Mouse (Mus musculus) limb, embryonic 15.5 days (tissue): Measurements from ENCODE around the gene Zfp423. TPM values are rescaled to one million over a fixed set of nuclear protein-coding genes. Genes with fewer than 3 reads are reported as not detected.
A peak's percentile ranks its signal among the peaks of the same experiment; 100 is the strongest.

Experiments
- ATAC-seq: fragments of 200-750 bp; cut with Nextera tagmentation; 2 replicates; pipeline ENCODE4 v1.8.0; 2017; ENCODE audit warnings: low read depth, moderate TSS enrichment; ENCODE audit not compliant: insufficient number of reproducible peaks, low FRiP score, low TSS enrichment
- H3K27ac ChIP-seq: fragments of 300-500 bp; sonication (generic); 2 replicates; pipeline ENCODE4 v1.5.1; 2015; ENCODE audit warnings: moderate library complexity, mild to moderate bottlenecking, inconsistent platforms
- H3K27me3 ChIP-seq: fragments of 300-500 bp; sonication (generic); 2 replicates; pipeline ENCODE4 v1.6.1; 2015; ENCODE audit warnings: inconsistent platforms
- H3K36me3 ChIP-seq: fragments of 300-500 bp; sonication (generic); 2 replicates; pipeline ENCODE4 v1.6.1; 2015; ENCODE audit warnings: inconsistent platforms
- H3K4me1 ChIP-seq: fragments of 300-500 bp; sonication (generic); 2 replicates; pipeline ENCODE4 v1.6.1; 2015; ENCODE audit warnings: inconsistent platforms
- H3K4me2 ChIP-seq: fragments of 300-500 bp; sonication (generic); 2 replicates; pipeline ENCODE4 v1.6.1; 2015; ENCODE audit warnings: mild to moderate bottlenecking, inconsistent platforms
- H3K4me3 ChIP-seq: fragments of 300-500 bp; sonication (generic); 2 replicates; pipeline ENCODE4 v1.5.1; 2015; ENCODE audit warnings: mild to moderate bottlenecking, inconsistent platforms
- H3K9ac ChIP-seq: fragments of 300-500 bp; sonication (generic); 2 replicates; pipeline ENCODE4 v1.6.1; 2015; ENCODE audit warnings: inconsistent platforms
- H3K9me3 ChIP-seq: fragments of 300-500 bp; sonication (generic); 2 replicates; pipeline ENCODE4 v1.6.1; 2016; ENCODE audit warnings: inconsistent platforms
- WGBS: fragments of 180-500 bp; shearing (Covaris S2); methylation state at CpG from one replicate; pipeline ENCODE4 v1.1.7; 2015; 5-methylcytosine and 5-hydroxymethylcytosine counted together
- polyA plus RNA-seq: library from polyadenylated mRNA; unstranded; fragments of >200 nt; fragmentation: Nextera tagmentation; extraction: Ambion mirVana; gene quantifications from 2 replicates; pipeline ENCODE4 v1.2.1, GENCODE M21; 2015

Gene Zfp423
- polyA plus RNA-seq, 1 experiment from 2014 or later = 14.5 TPM

GRCm38 (mm10) chr8:87832381-87833325 lies 126.7 kb downstream of the Zfp423 start:
- WGBS = 45% methylated on average over 23 of the region's 23 CpGs
- H3K27ac ChIP-seq = peak overlapping the region; percentile 57
- H3K27me3 ChIP-seq = no peaks in the 10 kb centered on the region
- H3K4me1 ChIP-seq = peaks cover 77% of the 10 kb centered on the region
- H3K9me3 ChIP-seq = no peaks in the 10 kb centered on the region
- ATAC-seq = no peak
- no peaks in the 10 kb centered on the region for H3K36me3 ChIP-seq
- H3K4me2 ChIP-seq = no peak overlapping the region
- H3K9ac ChIP-seq = no peak overlapping the region
- H3K4me3 ChIP-seq = no peak overlapping the region

DNA sequence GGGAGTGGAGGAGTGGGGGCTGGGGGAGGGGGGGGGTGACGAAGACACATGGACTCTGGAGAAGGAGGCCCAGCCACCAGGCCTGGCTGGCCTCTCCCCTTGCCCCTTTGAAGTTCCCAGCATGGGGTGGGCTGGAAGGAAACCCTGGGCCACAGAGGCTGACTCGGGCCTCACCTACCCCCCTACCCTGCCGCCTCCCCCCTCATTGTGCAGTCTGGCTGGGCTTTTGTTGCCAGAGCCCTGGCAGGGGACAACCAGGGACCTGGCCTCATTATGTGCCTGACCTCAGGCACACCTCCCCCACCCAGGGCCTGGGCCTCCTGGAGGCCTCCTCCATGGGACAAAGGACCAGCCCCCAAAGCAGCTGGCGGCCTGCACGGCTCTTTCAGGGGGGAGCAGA lies 127.8 kb downstream of the Zfp423 start:
- no peaks in the 10 kb centered on the region for H3K27me3 ChIP-seq
- H3K4me3 ChIP-seq = no peak overlapping the region
- no peak overlapping the region for H3K4me2 ChIP-seq
- no peaks in the 10 kb centered on the region for H3K36me3 ChIP-seq
- peaks cover 66% of the 10 kb centered on the region for H3K4me1 ChIP-seq
- WGBS = 37% methylated on average over 5 of the region's 5 CpGs
- no peak overlapping the region for H3K9ac ChIP-seq
- peak overlapping the region; percentile 57 for H3K27ac ChIP-seq
- H3K9me3 ChIP-seq = no peaks in the 10 kb centered on the region
- no peak for ATAC-seq

DNA sequence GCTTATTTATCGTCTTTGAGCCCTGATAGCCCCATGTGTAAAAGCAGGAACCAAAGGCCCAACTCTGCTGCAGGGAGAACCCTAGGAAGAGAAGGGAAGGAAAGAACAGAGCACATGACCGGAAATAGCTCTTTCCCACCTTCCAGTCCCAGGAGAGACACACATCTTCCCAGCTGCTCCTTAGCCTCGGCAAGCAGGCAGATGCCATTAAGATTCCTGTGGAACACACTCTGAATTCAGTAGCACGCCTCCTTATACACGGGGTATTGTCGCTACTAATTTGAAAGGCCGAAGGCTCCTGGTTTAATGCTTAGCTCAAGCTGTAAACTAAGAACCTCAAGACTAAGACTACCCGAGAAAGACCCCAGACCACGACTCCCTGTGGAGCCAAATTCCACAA lies 128.3 kb downstream of the Zfp423 start:
- Histone ChIP-seq H3K4me2 (no peak overlapping the region), H3K4me1 (peaks cover 65% of the 10 kb centered on the region), H3K4me3 (no peak overlapping the region), H3K9me3 (no peaks in the 10 kb centered on the region), H3K27me3 (no peaks in the 10 kb centered on the region), H3K9ac (no peak overlapping the region), H3K27ac (no peak overlapping the region; the same call in 1 of the 2 replicates), H3K36me3 (no peaks in the 10 kb centered on the region)
- ATAC-seq = no peak
- 23% methylated on average over 9 of the region's 9 CpGs for WGBS

- no peak for ATAC-seq
- Histone ChIP-seq H3K36me3 (no peaks in the 10 kb centered on the region), H3K4me2 (no peak overlapping the region), H3K4me3 (no peak overlapping the region), H3K4me1 (peaks cover 57% of the 10 kb centered on the region), H3K27me3 (no peaks in the 10 kb centered on the region), H3K9ac (no peak overlapping the region), H3K27ac (no peak overlapping the region), H3K9me3 (no peaks in the 10 kb centered on the region)
- 20% methylated on average over 6 of the region's 6 CpGs for WGBS
Observed at GRCm38 (mm10) chr8:87830200-87830599, 129.2 kb downstream of the Zfp423 start.

DNA sequence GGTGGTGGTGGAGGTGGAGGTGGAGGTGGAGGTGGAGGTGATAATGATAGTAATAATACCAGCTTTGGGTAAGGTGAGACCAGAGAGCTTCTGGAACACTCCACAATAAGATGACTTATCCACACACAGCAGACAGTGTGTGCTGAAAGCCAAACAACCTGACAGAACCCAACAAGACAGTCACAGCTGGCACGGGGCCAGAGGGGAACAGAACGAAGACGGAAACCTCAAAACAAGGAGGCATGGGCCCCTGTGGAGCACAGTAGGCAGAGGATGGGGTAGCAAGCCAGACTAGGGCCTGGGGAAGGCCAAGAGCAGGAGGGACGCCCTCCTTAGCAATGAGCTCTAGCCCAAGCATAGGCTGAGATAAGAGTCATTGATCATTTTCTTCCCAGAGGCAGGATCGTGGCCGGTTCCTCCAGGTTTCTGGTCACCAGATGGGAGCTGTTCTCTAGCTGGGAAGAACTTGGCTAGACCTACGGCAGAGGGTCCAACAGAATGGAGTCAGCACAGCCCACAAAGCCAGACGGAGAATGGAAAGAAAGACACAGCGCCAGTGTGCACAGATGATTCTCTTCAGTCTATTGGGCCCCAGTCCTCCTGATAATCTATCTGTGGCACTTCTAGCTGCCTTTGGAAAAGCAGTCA lies 133.3 kb downstream of the Zfp423 start:
- H3K9ac ChIP-seq = no peak overlapping the region
- no peaks in the 10 kb centered on the region for H3K27me3 ChIP-seq
- H3K4me3 ChIP-seq = no peak overlapping the region
- ATAC-seq = no peak
- no peaks in the 10 kb centered on the region for H3K9me3 ChIP-seq
- peaks cover 40% of the 10 kb centered on the region for H3K4me1 ChIP-seq
- no peak overlapping the region for H3K4me2 ChIP-seq
- H3K27ac ChIP-seq = no peak overlapping the region
- H3K36me3 ChIP-seq = no peaks in the 10 kb centered on the region
- 55% methylated on average over 9 of the region's 9 CpGs for WGBS

DNA sequence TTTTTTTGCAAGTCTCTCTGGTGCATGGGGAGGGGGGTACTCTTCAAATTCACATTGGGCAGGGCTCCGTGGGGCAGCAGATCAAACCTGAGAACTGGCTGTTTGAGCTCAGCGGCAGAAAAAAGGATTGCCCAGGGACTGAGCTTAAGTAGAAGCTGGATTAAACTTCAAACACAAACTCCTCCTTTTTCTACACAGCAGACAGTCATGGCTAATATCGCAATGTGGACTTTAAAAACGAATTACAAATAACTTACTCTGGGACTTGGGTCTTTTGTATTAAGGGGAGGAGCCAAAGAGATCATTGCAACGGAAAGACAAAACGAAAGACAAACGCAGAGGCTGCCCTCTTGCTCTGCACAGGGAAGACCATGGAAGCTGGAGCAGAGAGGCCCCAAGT lies 136.2 kb downstream of the Zfp423 start:
- Histone ChIP-seq H3K4me2 (peak overlapping the region; percentile 31), H3K4me3 (no peak overlapping the region), H3K9ac (no peak overlapping the region), H3K27me3 (no peaks in the 10 kb centered on the region), H3K36me3 (no peaks in the 10 kb centered on the region), H3K27ac (peak overlapping the region; percentile 79), H3K9me3 (no peaks in the 10 kb centered on the region), H3K4me1 (peaks cover 33% of the 10 kb centered on the region)
- WGBS = 24% methylated on average over 7 of the region's 7 CpGs
- no peak for ATAC-seq

DNA sequence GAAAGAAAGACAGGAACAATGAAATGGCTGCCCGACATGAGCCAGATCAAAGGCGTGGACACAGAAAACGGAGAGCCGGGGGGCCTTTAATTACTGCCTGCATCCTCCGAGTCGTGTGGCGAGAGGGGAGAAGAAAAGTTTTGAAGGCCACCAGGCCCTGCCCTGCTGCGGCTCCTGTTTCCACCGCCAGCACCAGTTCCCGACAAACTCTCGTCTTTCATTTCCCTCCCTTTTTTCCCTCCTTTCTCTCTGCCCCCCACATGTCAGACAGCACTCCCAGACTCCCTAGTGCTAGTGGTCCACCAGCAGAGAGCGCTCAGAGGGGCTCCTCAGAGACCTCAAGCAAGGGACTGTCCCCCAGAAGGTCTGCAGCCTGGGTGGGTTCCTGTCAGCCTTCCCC lies 136.7 kb downstream of the Zfp423 start:
- Histone ChIP-seq H3K36me3 (no peaks in the 10 kb centered on the region), H3K4me3 (no peak overlapping the region), H3K9me3 (no peaks in the 10 kb centered on the region), H3K4me2 (peak overlapping the region; percentile 31), H3K4me1 (peaks cover 35% of the 10 kb centered on the region), H3K9ac (no peak overlapping the region), H3K27ac (peak overlapping the region; percentile 79), H3K27me3 (no peaks in the 10 kb centered on the region)
- 12% methylated on average over 12 of the region's 12 CpGs for WGBS
- ATAC-seq = no peak

- H3K9me3 ChIP-seq = no peaks in the 10 kb centered on the region
- H3K4me1 ChIP-seq = peaks cover 35% of the 10 kb centered on the region
- no peak overlapping the region for H3K9ac ChIP-seq
- WGBS = 21% methylated on average over 11 of the region's 11 CpGs
- no peaks in the 10 kb centered on the region for H3K27me3 ChIP-seq
- no peak overlapping the region for H3K4me3 ChIP-seq
- no peak for ATAC-seq
- no peaks in the 10 kb centered on the region for H3K36me3 ChIP-seq
- peak overlapping the region; percentile 79 for H3K27ac ChIP-seq
- peak overlapping the region; percentile 31 for H3K4me2 ChIP-seq
Observed at GRCm38 (mm10) chr8:87822175-87822574, 137.2 kb downstream of the Zfp423 start.

- H3K4me1 ChIP-seq = peaks cover 37% of the 10 kb centered on the region
- no peak overlapping the region for H3K9ac ChIP-seq
- H3K27me3 ChIP-seq = no peaks in the 10 kb centered on the region
- peak; percentile 66; the same call in 1 of the 2 replicates for ATAC-seq
- 43% methylated on average over 2 of the region's 2 CpGs for WGBS
- H3K4me3 ChIP-seq = no peak overlapping the region
- no peaks in the 10 kb centered on the region for H3K36me3 ChIP-seq
- no peaks in the 10 kb centered on the region for H3K9me3 ChIP-seq
- H3K27ac ChIP-seq = peak overlapping the region; percentile 79
- no peak overlapping the region for H3K4me2 ChIP-seq
Observed at GRCm38 (mm10) chr8:87821655-87822054, 137.7 kb downstream of the Zfp423 start.

- H3K4me1 ChIP-seq = peaks cover 44% of the 10 kb centered on the region
- 95% methylated on average over 3 of the region's 3 CpGs for WGBS
Observed at GRCm38 (mm10) chr8:87819263-87819662, 140.1 kb downstream of the Zfp423 start.

DNA sequence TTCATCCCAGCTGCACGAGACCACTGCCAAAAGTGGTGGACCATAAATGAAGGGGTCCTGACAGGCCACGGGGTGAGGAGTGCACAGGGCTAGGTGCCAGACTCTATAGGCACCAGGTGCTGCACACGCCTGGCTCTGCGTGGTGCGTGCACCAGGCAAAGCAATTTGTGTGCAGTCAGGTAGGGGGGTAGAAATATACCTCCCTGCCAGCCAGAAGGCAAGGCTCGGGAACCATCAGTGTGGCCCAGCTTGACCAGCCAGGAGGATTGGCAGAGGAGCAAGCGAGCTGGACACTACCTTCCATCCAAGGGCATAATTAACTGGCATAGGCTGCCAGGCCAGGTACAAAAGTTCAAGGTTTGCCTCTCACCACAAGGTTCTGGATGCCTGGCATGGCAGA lies 140.9 kb downstream of the Zfp423 start:
- H3K27me3 ChIP-seq = no peaks in the 10 kb centered on the region
- ATAC-seq = no peak
- H3K4me3 ChIP-seq = no peak overlapping the region
- WGBS = 65% methylated on average over 7 of the region's 7 CpGs
- no peak overlapping the region for H3K9ac ChIP-seq
- H3K4me2 ChIP-seq = no peak overlapping the region
- H3K36me3 ChIP-seq = no peaks in the 10 kb centered on the region
- peaks cover 44% of the 10 kb centered on the region for H3K4me1 ChIP-seq
- H3K27ac ChIP-seq = no peak overlapping the region
- H3K9me3 ChIP-seq = no peaks in the 10 kb centered on the region

More at GRCm38 (mm10) chr8:87819263-87819662, 140.1 kb downstream of the Zfp423 start:
- H3K4me2 ChIP-seq = no peak overlapping the region
- no peak overlapping the region for H3K9ac ChIP-seq
- H3K9me3 ChIP-seq = no peaks in the 10 kb centered on the region
- H3K4me3 ChIP-seq = no peak overlapping the region
- no peak for ATAC-seq
- H3K27me3 ChIP-seq = no peaks in the 10 kb centered on the region
- no peak overlapping the region for H3K27ac ChIP-seq
- H3K36me3 ChIP-seq = no peaks in the 10 kb centered on the region

- WGBS = 49% methylated on average over 5 of the region's 5 CpGs
- H3K9me3 ChIP-seq = no peaks in the 10 kb centered on the region
- H3K4me1 ChIP-seq = peaks cover 38% of the 10 kb centered on the region
- no peaks in the 10 kb centered on the region for H3K27me3 ChIP-seq
- H3K4me3 ChIP-seq = no peak overlapping the region
- no peaks in the 10 kb centered on the region for H3K36me3 ChIP-seq
- no peak overlapping the region for H3K27ac ChIP-seq
- no peak for ATAC-seq
- H3K4me2 ChIP-seq = no peak overlapping the region
- no peak overlapping the region for H3K9ac ChIP-seq
Observed at GRCm38 (mm10) chr8:87816141-87816540, 143.3 kb downstream of the Zfp423 start.
